Mouse (Mus musculus) embryo, embryonic 10.5 days (tissue): ENCODE data around the gene Esyt3.
A peak's percentile ranks its signal among the peaks of the same experiment; 100 is the strongest.

Source experiments
- DNase-seq: peaks from one replicate; pipeline ENCODE4 v3.0.0-alpha.2; 2015; ENCODE audit warnings: low spot score

Esyt3 gene

DNA sequence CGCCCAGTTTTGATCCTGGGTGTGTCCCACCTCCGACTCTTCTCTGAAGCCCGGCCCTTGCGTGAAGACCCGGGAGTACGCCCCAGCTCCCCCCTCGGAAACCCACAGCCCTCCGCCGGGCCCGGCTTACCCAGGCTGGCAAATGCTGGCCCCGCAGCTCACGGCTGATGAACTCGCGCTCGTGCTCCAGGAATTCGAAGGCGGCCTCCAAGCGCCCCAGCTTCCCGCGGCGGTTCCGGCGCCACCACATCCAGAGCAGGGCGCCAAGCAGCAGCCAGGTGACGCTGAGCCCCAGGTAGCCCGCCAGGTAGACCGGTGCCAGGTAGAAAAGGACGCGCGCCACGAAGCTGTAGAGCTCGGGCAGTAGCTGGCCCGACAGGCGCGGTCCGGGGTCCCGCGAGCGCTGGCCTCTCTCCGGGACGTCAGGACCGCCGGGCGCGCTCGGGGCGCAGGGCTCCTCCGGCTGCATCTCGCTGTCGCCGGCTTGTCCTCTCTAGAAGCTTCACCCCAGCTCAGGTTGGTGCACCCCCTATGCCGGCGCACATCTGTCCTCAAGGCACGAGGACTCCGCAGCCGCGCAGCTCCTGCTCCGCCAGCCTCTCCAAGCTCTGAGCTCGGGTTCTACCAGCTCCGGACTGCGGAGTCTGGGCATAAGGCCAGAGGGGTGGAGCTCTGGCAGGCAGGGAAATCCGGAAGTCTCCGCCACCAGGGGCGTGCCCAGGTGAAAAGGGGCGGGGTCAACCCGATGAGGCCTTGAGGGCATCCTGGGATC, at the start of gene Esyt3:
Gene Esyt3, minus strand, starts transcription at position 637 of the 772 bp plus-strand sequence.
- peak; percentile 37 for DNase-seq

DNA sequence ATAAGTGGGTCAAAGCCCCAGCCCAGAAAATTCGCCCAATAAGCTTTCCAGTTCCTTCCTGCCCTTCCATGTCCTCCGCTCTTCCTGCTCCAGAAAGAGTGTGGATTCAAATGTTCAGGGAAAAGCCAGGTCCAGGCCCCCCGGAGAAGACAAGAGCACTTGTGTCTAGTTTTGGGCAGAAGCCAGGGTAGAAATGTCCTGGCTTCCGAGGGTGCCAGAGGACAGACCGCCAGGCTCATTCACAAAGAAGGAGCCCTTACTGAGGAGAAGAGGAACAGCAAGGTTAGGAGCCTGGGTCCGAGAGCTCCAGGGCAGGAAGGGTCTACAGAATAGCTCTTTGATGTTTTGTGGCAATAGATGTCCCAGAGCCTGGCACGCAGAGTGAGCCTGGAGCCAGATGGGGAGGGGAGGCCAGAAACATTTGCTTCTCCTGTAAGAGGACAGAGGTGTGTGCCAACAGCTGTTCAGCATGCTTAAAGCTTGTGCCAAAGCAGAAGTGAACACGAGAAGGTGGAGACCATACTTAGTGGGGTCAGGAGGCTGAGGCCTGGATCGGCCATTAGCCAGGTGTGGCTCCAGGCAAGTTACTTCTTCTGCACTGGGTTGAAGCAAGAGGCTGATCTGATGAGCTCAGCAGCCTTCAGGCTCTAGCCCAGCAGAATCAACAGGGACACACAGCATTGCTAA, 43.1 kb upstream of the Esyt3 start:
- no peak for DNase-seq

DNA sequence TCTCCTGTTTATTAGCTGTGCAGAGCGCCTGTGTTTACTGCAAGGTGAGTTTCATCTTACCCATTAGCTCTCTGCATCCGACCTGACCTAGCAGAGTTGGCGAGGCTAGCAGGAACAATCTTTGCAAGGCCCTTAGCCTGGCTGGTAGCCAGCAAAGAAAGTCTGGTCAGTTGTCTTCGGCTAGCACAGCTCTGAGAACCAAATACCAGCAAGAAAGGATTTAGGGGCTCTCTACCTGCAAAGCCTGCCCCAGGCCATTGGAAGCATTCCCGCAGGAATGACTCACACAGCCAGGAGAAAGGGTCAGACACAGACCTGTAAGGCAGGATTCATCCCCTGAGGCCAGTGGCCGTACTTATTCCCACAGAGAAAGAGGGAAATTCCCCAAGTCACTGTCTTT, 42.4 kb upstream of the Esyt3 start:
- DNase-seq = no peak

DNA sequence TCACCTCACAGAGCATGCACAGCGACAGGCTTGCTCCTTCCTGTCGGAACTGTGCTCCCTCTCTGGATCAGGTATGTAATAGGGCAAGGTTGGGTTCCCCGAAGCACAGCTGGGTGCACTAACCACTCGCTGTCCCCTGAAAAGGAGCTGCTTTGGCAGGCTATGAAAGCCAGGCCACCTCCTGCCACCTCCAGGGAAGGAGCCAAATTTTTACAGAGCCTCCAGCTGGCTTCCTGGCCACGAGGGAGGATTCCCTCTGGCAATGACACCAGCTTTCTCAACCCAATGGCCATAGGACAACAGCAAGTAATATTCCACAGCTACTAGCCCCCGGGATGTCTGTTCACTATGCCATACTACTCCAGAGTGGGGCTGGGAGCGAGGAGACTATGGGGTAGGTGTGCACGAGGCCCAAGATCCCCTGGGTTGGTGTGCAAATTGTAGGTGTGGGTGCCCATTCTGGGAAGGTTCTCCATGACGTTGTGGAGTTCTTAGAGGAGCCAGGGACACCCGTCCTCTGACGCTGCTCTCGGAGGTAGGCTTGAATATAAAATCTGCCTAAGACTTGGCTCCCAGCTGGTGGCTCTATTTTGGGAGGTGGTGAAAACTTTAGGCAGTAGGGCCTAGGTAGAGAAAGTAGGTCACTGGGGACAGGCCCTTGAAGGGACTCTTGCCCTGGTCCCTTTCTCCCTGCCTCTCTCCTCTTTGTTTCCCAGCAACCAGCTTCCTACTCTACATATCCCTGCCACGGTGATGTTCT, 38.9 kb upstream of the Esyt3 start:
- DNase-seq = no peak

DNA sequence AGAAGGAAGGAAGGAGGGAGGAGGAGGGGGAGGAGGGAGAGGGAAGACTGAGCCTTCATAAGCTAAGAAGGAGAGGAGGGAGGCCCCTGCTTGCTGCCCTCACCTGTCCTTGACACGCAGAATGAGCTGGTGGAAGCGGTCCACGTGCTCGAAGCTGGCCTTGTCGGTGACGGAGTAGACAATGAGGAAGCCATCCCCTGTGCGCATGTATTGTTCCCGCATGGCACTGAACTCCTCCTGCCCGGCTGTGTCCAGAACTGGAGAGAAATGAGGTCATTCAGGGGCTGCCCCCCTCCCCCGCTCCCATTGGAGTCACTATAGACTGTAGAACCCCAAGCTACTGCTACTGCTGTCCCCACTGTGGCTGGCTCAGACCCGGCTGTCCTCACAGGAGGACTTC, 36.0 kb upstream of the Esyt3 start:
- DNase-seq = peak; percentile 13

DNA sequence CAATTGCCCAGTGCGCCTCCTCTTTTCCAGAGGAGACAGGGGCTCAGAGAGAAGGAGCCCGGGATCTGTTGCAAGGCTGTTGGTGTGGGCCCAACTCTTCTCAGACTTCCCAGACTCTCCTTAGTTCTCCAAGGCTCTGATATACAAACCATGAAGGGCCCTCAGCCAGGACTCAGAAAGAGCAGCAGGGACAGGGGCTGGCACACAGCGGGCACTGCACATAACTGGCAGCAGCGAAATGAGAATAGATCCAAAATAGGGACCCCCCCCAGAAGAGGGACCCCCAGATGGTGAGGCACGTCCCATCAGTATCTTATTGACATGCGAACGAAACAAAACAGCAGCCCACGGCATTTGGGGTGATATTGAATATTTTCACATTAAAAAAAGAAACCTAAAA, 34.8 kb upstream of the Esyt3 start:
- no peak for DNase-seq

DNA sequence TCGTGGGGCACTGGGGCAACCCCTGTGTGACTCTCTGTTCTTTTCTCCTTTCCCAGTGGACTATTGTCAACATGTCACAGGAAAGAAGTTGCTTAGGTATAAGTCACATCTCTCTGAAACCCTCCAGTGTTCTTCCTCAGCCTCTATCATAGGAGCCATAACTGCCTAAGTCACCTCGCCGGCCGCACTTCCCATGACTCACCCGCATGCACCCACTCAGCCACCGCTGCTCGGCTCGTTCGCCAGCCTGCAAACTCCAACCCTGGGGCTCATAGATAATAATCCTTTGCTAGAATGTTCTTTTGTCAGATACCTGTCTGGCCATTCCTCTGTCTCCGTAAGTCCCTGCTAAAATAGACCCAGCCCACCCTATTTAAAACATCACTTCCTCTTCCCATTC, 33.2 kb upstream of the Esyt3 start:
- no peak for DNase-seq

DNA sequence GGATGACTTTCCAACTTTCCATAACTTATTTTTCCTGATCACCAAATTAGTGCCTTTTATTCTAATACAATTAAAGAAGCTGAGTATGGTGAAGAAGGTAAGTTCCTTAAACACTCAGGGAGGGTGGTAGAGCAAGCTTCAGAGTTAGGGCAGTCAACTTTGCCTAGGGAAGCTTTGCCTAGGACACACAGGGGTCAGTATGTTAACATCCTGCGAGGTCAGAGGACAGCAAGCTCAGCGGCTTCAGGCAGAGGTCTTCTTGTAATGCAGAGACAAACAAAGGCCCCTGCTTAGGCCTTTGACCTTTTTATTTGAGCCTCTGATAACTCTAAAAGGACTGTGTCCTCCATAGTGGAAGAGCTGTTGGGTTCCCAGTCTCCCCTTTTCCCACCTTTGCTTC, 32.4 kb upstream of the Esyt3 start:
- no peak for DNase-seq

DNA sequence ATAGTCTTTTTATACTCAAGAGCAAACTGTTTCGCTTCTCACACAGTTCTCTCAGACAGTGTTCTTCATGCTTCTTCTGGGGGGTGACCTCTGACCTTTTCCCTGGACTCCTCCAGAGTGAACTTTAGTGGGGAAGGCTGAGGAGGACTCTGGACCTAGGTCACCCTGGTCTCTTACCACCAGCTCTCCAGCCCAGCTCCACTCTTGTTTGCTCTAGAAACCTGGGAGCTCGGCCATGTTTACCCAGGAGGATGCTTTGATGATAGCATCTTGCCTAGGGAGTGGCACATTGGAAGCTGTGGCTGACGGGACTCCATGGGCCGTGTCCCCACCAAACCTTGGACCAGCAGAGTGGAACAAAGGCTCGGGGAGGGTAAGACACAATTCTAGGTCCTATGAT, 31.8 kb upstream of the Esyt3 start:
- no peak for DNase-seq

DNA sequence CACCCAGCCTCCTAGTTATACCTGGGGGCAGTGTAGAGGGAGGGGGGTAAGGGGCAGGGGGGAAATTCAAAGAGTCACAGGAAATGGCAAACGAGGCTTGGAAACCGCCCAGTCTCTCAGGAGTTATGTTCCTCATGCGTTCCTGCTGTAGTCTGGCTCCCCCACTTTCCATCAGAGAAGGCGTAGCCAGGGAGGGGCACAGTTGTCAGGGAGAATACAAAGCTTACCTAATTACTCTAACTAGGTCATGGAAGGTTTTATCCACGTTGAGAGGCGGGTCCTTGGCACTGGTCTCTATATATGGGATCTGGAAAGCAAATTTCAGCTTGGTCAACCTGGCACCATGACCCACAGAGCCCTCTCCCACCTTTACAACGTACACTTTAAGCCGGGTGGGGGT, 31.1 kb upstream of the Esyt3 start:
- DNase-seq = no peak

DNA sequence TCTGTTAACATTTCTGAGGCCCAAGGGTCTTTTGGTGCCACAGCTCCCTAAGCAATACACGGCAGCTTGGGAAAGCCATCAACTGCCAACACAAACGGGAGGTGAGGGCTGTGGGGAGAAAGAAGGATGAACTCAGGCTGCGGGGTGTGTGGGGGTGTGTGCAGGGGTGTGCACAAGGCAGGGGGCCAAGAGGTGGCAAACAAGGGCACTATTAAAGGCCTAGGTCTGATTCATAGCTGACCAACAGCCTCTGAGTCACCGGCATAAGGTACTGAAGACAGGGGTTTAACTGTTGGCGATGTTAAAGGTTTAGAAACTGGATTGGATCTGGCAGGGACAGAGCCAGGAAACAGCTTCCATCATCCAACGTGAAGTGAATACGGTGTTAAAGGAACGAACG, 30.5 kb upstream of the Esyt3 start:
- no peak for DNase-seq

DNA sequence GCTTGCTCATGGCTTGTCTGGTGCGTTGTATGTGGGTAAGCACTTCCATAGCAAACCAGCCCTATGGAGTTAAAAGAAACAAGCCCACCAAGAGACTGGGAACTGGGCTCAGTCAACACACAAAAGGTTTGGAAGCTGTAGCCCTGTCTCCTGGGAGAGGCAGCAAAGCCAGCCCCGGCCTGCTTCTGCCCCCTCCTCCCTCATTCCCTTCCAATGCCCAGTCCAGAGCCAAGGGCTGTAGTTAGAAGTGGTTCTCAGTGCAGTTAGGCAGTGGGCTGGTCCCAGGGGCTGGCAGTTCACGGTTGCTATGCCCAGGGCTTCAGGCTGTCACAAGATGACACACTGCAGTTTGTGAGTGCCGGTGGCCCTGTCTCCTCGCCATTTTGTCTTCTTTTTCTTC, 29.7 kb upstream of the Esyt3 start:
- no peak for DNase-seq

DNA sequence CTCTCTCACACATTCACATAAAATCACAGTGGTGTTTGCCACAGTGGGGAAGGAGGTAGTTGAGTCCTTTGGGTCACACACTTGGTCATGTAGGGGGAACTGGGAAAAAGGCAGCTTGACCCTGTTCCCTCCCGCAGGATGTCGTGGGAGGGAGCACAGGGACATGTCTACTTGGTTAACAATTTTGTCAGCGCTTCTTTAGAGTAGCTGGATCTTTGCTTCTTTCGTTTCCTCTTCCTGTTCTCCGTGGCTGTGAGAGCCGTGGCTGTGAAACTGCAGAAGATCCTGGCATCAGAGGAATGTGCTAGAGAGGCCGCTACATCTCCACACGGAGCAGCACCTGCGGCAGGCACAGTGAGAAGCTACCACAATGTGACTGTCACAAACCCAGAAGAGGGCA, 24.2 kb upstream of the Esyt3 start:
- no peak for DNase-seq

DNA sequence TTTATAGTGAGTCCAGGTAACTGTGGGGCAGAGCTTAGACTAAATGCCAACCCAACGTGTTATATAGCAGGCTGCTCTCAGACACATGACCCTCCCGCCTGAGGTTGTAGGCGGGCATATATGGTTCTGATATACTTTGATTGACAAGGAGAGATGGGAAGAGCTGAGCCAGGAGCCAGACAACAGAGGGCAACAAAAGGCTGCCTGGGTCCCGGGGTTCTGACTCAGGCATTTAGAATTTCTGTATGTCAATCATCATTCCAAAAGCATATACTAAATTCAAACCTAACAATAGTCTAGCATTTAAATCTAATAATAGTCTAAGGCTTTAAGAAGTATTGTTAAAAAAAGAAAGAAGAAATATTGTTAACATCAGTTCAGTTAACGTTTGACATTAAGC, 20.8 kb upstream of the Esyt3 start:
- no peak for DNase-seq

DNA sequence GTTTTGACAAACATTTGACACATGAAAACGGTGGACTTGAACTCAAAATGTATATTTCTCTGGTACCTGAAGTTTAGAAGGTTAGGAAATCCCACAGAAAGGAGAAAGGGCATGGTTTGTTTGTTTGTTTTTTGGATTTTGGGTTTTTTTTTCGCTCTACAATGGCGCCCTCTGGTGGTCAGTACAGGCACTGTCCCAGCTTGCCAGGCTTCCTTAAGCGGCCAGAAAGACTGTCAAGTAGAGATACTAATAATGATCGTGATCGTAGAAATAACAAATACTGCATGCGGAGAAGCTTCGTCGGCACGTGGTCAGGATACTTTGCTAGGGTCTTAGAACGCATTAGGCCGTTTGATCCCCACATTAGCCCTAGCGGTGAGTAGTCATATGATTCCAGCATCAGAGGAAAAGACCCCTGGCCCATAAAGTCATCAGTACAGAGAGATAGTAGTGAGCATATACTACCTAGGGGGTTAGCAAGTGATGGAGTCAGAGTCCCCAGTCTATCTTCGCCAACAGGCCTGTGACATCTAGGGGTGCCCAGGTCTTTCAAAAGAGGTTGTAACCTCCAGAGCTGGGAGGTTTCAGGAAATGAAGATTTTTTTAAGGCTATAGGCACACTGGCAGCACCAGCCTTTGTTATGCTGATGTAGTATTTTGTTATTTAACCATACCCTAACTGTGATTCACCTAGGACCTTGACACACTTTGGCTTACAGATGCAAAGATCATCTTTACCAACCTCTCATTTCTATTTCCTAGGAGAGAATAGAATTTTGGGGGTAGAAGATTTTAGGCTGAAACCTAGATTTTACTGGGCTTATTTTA, 18.4 kb upstream of the Esyt3 start:
- peak; percentile 71 for DNase-seq

DNA sequence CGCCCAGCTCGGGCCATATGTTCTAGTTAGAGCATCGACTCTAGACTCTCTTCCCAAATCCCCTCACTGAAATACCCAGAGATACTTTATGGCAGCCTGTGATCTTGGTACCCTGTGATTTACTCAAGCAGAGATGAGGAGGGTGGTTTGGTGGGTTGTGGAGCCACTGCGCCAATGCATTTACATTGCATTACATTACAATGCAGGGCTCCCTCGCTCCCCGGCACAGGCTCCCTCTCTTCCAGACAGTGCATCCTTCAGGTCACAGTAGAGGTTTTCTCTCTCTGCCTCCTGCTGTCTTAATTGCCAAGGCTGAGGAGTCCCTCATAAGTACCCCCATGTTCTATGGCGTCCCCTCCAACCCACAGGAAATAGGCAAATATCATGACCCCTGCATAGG, 10.1 kb upstream of the Esyt3 start:
- no peak for DNase-seq

DNA sequence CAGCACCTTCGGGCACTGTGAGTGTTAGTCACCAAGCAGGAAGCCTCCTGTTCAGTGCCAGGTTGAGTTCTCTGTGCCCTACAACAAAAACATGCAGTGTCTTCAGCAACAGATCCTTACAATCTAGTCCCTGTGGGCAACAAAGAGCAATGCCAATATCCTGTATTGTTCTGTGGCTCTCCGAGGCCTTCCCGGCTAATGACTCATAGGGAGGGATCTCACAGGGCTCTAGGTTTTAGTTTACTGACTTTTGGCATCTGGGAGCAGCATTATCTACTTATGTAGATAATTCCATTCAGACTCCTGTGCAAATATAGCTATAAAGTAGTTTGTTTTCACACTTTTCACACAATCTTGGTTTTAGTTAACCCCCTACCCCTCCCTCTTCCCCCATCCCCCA, 7.5 kb upstream of the Esyt3 start:
- DNase-seq = no peak

DNA sequence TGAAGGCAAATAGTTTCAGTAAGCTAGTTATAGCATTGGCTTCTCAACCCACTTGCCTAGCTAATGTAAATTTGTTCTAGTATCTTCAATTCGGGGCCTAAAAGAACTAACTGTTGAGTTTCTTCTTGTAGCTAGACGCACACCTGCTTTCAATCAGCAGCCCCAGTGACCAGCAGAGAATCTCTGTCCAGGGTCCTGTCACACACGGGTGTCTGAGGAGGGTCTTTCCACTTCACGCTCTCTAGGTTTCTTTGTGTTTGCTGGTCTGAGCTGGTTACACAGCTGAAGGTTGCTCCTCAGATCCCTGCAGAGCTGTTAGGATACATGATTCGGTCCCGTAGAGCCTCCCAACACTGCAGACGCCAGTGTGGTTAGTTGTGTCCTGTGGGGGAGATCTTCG, 4.7 kb upstream of the Esyt3 start:
- DNase-seq = peak; percentile 48

DNA sequence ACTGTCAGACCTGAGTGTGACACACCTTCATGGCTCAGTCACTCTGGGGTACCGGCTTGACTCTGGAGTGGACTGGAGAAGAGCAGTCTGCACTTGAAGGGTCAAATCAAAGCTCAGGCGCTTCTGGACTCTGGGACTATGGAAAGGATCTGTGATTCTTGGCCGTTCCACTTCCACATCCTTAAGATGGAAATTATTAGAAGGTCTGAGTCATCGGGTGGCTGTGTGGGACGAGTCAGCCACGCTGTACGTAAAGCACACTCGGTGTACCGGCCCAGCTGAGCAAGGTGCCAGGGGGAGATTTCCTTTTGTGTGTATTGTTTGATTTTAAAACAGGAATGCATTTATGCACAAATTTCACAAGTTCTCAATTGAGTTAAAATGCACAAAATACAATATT, 3.6 kb upstream of the Esyt3 start:
- DNase-seq = no peak

DNA sequence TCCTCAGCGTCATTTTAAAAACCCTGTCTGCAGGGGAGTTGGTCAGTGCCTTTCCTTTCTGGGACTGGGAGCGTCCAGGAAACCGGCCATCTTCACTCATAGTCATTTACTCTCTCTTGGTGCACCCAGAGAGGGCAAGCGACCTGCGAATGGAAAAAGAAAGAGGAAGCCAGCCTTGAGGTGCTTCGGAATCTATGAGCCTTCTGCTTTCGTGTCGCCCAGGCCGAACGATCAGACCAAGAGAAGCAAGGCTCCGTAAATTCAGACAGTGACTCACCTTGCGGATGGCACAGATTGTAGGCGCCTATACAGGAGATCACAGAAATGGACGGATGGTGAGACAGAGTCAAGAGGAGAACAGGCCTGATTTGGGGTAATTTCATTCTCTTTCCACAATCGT, 655 bp upstream of the Esyt3 start:
- DNase-seq = no peak

DNA sequence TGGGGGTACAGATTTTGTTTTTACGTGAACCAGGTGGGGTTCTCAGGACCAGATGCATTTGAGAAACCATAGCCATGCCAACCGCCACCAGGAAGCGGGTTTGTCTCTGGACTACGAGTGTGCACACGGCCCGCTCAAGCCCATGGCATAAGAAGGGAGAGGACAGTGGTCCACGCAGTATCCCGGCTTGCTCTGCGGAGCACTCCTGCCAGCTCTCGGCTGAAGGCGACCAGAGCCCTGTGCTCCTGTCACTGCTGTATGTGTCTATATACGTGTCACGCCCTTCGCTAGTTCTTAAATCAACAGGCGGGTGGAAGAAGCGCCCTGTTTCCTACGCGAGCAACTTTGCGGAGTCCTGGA, 816 bp downstream of the Esyt3 start:
- DNase-seq = peak; percentile 35

DNA sequence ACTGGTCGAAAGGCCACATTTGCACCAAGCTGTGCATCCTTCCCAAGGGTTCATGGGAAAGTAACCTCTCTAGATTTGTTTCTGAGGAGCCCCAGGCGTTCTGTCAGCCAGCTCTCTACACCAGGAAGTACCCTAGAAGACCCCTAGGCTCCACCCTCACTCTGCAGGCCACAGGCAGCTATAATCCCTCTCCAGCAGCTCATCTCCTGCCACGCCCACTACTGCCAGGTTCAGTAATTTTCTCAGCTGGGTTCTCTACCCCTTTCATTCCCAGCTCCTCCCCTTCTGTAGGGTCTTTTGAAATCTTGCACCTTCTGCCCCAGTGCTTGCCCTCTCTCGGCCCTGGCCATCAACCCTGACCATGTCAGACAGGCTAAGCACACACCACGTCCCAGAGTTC, 2.4 kb downstream of the Esyt3 start:
- DNase-seq = peak; percentile 40
